Mouse (Mus musculus): ENCODE measurements around the gene Rfx2. TPM values are rescaled to one million over a fixed set of nuclear protein-coding genes. Genes with fewer than 3 reads are reported as not detected.

Rfx2 gene
- 4.6 and 5.2 TPM in 2 replicates for polyA plus RNA-seq (2015; fragmentation: Nextera tagmentation; extraction: Ambion mirVana)

- no peaks in the 10 kb centered on the region for H3K36me3 ChIP-seq
- peaks cover 33% of the 10 kb centered on the region for H3K27me3 ChIP-seq
- WGBS: under 1% methylated on average over 36 of the region's 62 CpGs
- no peaks in the 10 kb centered on the region for H3K9me3 ChIP-seq
- peak within 1 kb of the TSS; percentile 43; the same call in 1 of the 2 replicates for H3K27ac ChIP-seq (replicated peaks)
- H3K4me1 ChIP-seq (replicated peaks): peaks cover 20% of the 10 kb centered on the region
- peak; percentile 36; the same call in 1 of the 2 replicates for ATAC-seq (ENCODE audit: low read depth)
- peak within 1 kb of the TSS; percentile 76 for H3K4me2 ChIP-seq
- peak within 1 kb of the TSS; percentile 62 for H3K4me3 ChIP-seq
- peak within 1 kb of the TSS; percentile 68 for H3K9ac ChIP-seq
These were observed at the start of gene Rfx2 for GRCm38 (mm10) chr17:56830411-56831110. Rfx2 (minus strand) TSS chr17:56831013.

GRCm38 (mm10) chr17:56877426-56877825, 46.6 kb upstream of the Rfx2 start:
- H3K9me3 ChIP-seq: no peaks in the 10 kb centered on the region
- WGBS: 93% methylated on average over 19 of the region's 19 CpGs
- no peaks in the 10 kb centered on the region for H3K36me3 ChIP-seq
- no peaks in the 10 kb centered on the region for H3K4me1 ChIP-seq (replicated peaks)
- H3K27me3 ChIP-seq: no peaks in the 10 kb centered on the region
- H3K4me2 ChIP-seq: no peak overlapping the region
- no peak for ATAC-seq (ENCODE audit: low read depth)
- no peak overlapping the region for H3K27ac ChIP-seq (replicated peaks)
- H3K4me3 ChIP-seq: no peak overlapping the region
- H3K9ac ChIP-seq: no peak overlapping the region

GRCm38 (mm10) chr17:56876981-56877380, 46.2 kb upstream of the Rfx2 start:
- Histone ChIP-seq H3K4me1 (replicated peaks) (no peaks in the 10 kb centered on the region), H3K4me3 (no peak overlapping the region), H3K9me3 (no peaks in the 10 kb centered on the region), H3K27ac (replicated peaks) (no peak overlapping the region), H3K4me2 (no peak overlapping the region), H3K36me3 (no peaks in the 10 kb centered on the region), H3K9ac (no peak overlapping the region), H3K27me3 (no peaks in the 10 kb centered on the region)
- WGBS: 64% methylated on average over 8 of the region's 8 CpGs
- ATAC-seq (ENCODE audit: low read depth): no peak

GRCm38 (mm10) chr17:56876465-56876864, 45.7 kb upstream of the Rfx2 start:
- H3K27ac ChIP-seq (replicated peaks): no peak overlapping the region
- no peaks in the 10 kb centered on the region for H3K36me3 ChIP-seq
- 91% methylated on average over 3 of the region's 3 CpGs for whole genome bisulfite sequencing
- ATAC-seq (ENCODE audit: low read depth): no peak
- H3K4me2 ChIP-seq: no peak overlapping the region
- H3K27me3 ChIP-seq: no peaks in the 10 kb centered on the region
- no peaks in the 10 kb centered on the region for H3K9me3 ChIP-seq
- no peak overlapping the region for H3K4me3 ChIP-seq
- no peak overlapping the region for H3K9ac ChIP-seq
- no peaks in the 10 kb centered on the region for H3K4me1 ChIP-seq (replicated peaks)

GRCm38 (mm10) chr17:56874936-56875651, 44.3 kb upstream of the Rfx2 start, which contains the start of gene 1700061G19Rik:
1700061G19Rik (plus strand) TSS chr17:56875477.
- 87% methylated on average over 12 of the region's 12 CpGs for WGBS
- Histone ChIP-seq H3K27me3 (no peaks in the 10 kb centered on the region), H3K9ac (no peak within 1 kb of the TSS), H3K27ac (replicated peaks) (no peak within 1 kb of the TSS), H3K4me3 (no peak within 1 kb of the TSS), H3K4me2 (no peak within 1 kb of the TSS), H3K36me3 (no peaks in the 10 kb centered on the region), H3K9me3 (no peaks in the 10 kb centered on the region), H3K4me1 (replicated peaks) (no peaks in the 10 kb centered on the region)
- ATAC-seq (ENCODE audit: low read depth): no peak

- Histone ChIP-seq H3K36me3 (no peaks in the 10 kb centered on the region), H3K27ac (replicated peaks) (no peak within 1 kb of the TSS), H3K4me2 (no peak within 1 kb of the TSS), H3K9ac (no peak within 1 kb of the TSS), H3K9me3 (no peaks in the 10 kb centered on the region), H3K27me3 (no peaks in the 10 kb centered on the region), H3K4me3 (no peak within 1 kb of the TSS), H3K4me1 (replicated peaks) (no peaks in the 10 kb centered on the region)
- WGBS: 75% methylated on average over 2 of the region's 2 CpGs
- ATAC-seq (ENCODE audit: low read depth): no peak
These were observed 43.4 kb upstream of the Rfx2 start, which contains the start of gene Acsbg2 for GRCm38 (mm10) chr17:56874237-56874636. Acsbg2 (minus strand) TSS chr17:56874447.

- WGBS: 80% methylated on average over 7 of the region's 7 CpGs
- no peak overlapping the region for H3K4me2 ChIP-seq
- H3K27me3 ChIP-seq: no peaks in the 10 kb centered on the region
- no peaks in the 10 kb centered on the region for H3K9me3 ChIP-seq
- H3K36me3 ChIP-seq: no peaks in the 10 kb centered on the region
- no peaks in the 10 kb centered on the region for H3K4me1 ChIP-seq (replicated peaks)
- H3K4me3 ChIP-seq: no peak overlapping the region
- no peak overlapping the region for H3K9ac ChIP-seq
- H3K27ac ChIP-seq (replicated peaks): no peak overlapping the region
- ATAC-seq (ENCODE audit: low read depth): no peak
These were observed 41.7 kb upstream of the Rfx2 start for GRCm38 (mm10) chr17:56872512-56872911.

- Histone ChIP-seq H3K4me2 (no peak overlapping the region), H3K9ac (no peak overlapping the region), H3K36me3 (no peaks in the 10 kb centered on the region), H3K4me1 (replicated peaks) (no peaks in the 10 kb centered on the region), H3K9me3 (no peaks in the 10 kb centered on the region; the same call in 1 of the 2 replicates), H3K27ac (replicated peaks) (no peak overlapping the region), H3K4me3 (no peak overlapping the region), H3K27me3 (no peaks in the 10 kb centered on the region)
- 83% methylated on average over 8 of the region's 8 CpGs for WGBS
- ATAC-seq (ENCODE audit: low read depth): no peak
These were observed 41.0 kb upstream of the Rfx2 start for GRCm38 (mm10) chr17:56871767-56872166.

GRCm38 (mm10) chr17:56870287-56870953, 39.6 kb upstream of the Rfx2 start:
- H3K27me3 ChIP-seq: no peaks in the 10 kb centered on the region
- H3K9me3 ChIP-seq: no peaks in the 10 kb centered on the region; the same call in 1 of the 2 replicates
- no peak overlapping the region for H3K9ac ChIP-seq
- 77% methylated on average over 15 of the region's 15 CpGs for WGBS
- no peak for ATAC-seq (ENCODE audit: low read depth)
- no peak overlapping the region for H3K4me2 ChIP-seq
- no peak overlapping the region for H3K27ac ChIP-seq (replicated peaks)
- H3K4me1 ChIP-seq (replicated peaks): no peaks in the 10 kb centered on the region
- H3K4me3 ChIP-seq: no peak overlapping the region
- H3K36me3 ChIP-seq: no peaks in the 10 kb centered on the region

- H3K4me2 ChIP-seq: no peak overlapping the region
- H3K4me1 ChIP-seq (replicated peaks): no peaks in the 10 kb centered on the region
- no peaks in the 10 kb centered on the region for H3K27me3 ChIP-seq
- no peaks in the 10 kb centered on the region for H3K36me3 ChIP-seq
- H3K4me3 ChIP-seq: no peak overlapping the region
- no peak overlapping the region for H3K9ac ChIP-seq
- 57% methylated on average over 9 of the region's 9 CpGs for WGBS
- ATAC-seq (ENCODE audit: low read depth): no peak
- H3K9me3 ChIP-seq: no peaks in the 10 kb centered on the region; the same call in 1 of the 2 replicates
- H3K27ac ChIP-seq (replicated peaks): no peak overlapping the region
These were observed 38.7 kb upstream of the Rfx2 start for GRCm38 (mm10) chr17:56869481-56869977.

GRCm38 (mm10) chr17:56866071-56866470, 35.3 kb upstream of the Rfx2 start:
- Histone ChIP-seq H3K4me3 (no peak overlapping the region), H3K4me1 (replicated peaks) (no peaks in the 10 kb centered on the region), H3K36me3 (no peaks in the 10 kb centered on the region), H3K27me3 (no peaks in the 10 kb centered on the region), H3K27ac (replicated peaks) (no peak overlapping the region), H3K4me2 (no peak overlapping the region), H3K9me3 (no peaks in the 10 kb centered on the region; the same call in 1 of the 2 replicates), H3K9ac (no peak overlapping the region)
- ATAC-seq (ENCODE audit: low read depth): no peak
- WGBS: 81% methylated on average over 7 of the region's 7 CpGs

- WGBS: 62% methylated on average over 3 of the region's 3 CpGs
- Histone ChIP-seq H3K27ac (replicated peaks) (no peak overlapping the region), H3K9ac (no peak overlapping the region), H3K9me3 (no peaks in the 10 kb centered on the region), H3K4me1 (replicated peaks) (no peaks in the 10 kb centered on the region), H3K36me3 (no peaks in the 10 kb centered on the region), H3K27me3 (no peaks in the 10 kb centered on the region), H3K4me2 (no peak overlapping the region), H3K4me3 (no peak overlapping the region)
- ATAC-seq (ENCODE audit: low read depth): no peak
These were observed 30.4 kb upstream of the Rfx2 start for GRCm38 (mm10) chr17:56861197-56861596.

Measured in neural tube, embryonic 13.5 days (tissue).